Mouse (Mus musculus) kidney, adult 2 months (tissue): ENCODE data around the gene Ccdc33.

Source experiments
- CTCF ChIP-seq: fragments of 200-500 bp; conservative IDR thresholded peaks from 2 replicates; pipeline ENCODE4 v1.5.1; 2011; ENCODE audit warnings: low read depth, mild to moderate bottlenecking, control low read depth, low read length, moderate library complexity, mixed read lengths; ENCODE audit not compliant: insufficient read depth, insufficient read length
- POLR2A ChIP-seq: fragments of 200-500 bp; IDR thresholded peaks from one replicate; pipeline ENCODE4 v1.6.1; 2011; ENCODE audit warnings: low read depth, low read length, control low read depth

DNA sequence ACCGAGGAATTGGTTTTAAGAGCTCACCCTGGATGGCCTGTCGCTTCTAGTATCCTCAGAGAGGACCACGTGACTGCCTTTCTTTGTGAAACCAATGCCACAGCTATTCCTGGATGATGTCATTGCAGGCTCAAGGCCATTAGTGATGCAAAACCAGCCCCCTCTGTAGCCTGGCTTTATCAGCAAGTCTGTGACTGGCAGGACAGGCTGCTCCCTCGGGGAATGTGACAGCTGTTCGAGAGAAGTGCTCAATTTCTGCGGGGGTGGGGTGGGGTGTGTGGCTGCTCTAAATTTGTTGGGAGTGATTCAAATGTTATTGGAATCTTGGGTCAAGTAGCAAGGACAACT lies 109.6 kb downstream of the Ccdc33 start:
- TF ChIP-seq CTCF (no peak), POLR2A (no peak)
